Mouse (Mus musculus): Measurements from ENCODE around the gene Sema4d. TPM values are rescaled to one million over a fixed set of nuclear protein-coding genes. Genes with fewer than 3 reads are reported as not detected.
A peak's percentile ranks its signal among the peaks of the same experiment; 100 is the strongest.

The Sema4d gene
- total and polyA plus RNA-seq, 3 experiments: 6.9 to 20.3 TPM; not detected in 1

DNA sequence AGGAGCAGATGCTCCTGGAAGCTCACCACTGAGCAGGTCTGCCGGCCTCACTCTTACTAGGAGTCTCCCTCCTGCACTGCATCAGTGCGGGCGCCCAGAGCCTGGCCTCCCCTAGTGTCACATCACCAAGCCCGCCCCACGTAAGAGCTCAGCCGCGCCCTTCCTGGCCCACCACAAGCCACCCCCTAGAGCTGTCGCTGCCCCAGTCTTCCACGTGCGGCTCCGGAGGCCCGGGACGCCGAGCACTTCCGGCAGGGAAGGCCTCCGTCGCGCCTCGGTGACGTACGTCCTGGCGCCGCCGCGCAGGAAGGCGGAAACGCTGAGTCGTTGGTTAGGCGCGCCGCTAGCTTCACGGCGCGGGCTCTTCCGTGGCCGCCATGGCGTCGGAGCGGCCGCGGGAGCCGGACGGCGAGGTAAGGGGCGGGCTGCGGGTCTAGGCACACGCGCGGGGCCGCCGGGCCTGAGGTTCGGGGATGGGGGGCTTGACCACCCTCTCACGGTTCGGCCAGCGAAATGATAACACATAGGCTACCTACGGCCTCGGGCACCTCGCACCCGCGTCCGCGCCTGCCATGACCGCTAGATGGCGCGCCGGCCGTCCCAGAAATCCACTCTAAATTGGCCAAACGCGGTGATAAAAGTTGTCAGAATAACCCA is 142.0 kb downstream of the Sema4d start, which contains the start of gene Secisbp2 (continued):
- TF ChIP-seq ELF1 (IDR thresholded peaks at IDR 0.05; ENCODE audit: low read depth, low read length) (peak; percentile 100), POLR2A (IDR thresholded peaks at IDR 0.05; ENCODE audit: control insufficient read depth in 1 of 2, insufficient read depth in 1 of 2, low read depth in 1 of 2, low read length in 2 of 2, poor library complexity in 1 of 2) (peak; percentile 77 to 87; a peak in 3 of 4 replicates), CHD2 (IDR thresholded peaks at IDR 0.05; ENCODE audit: low read length) (no peak), GATA1 (IDR thresholded peaks at IDR 0.05; ENCODE audit: low read depth, low read length) (no peak), MAX (IDR thresholded peaks at IDR 0.05; ENCODE audit: low read length) (peak; percentile 98), CHD1 (IDR thresholded peaks at IDR 0.05; ENCODE audit: low read depth, low read length) (no peak; the same call in 1 of the 2 replicates), SMC3 (IDR thresholded peaks at IDR 0.05; ENCODE audit: low read depth, low read length) (peak; percentile 69), MYC (IDR thresholded peaks at IDR 0.05; ENCODE audit: low read depth, low read length) (peak; percentile 97), USF2 (IDR thresholded peaks at IDR 0.05; ENCODE audit: borderline replicate concordance in 1 of 2, insufficient read depth in 1 of 2, low read depth in 1 of 2, low read length in 2 of 2) (no peak), POLR2AphosphoS2 (IDR thresholded peaks at IDR 0.05; ENCODE audit: low read length) (peak; percentile 99), RCOR1 (IDR thresholded peaks at IDR 0.05; ENCODE audit: low read depth, low read length) (0 out of 2 replicates have a peak, but pooled peaks have one; percentile 30), RAD21 (IDR thresholded peaks at IDR 0.05; ENCODE audit: low read depth, low read length) (peak; percentile 55), UBTF (IDR thresholded peaks at IDR 0.05; ENCODE audit: borderline replicate concordance, insufficient read depth, low read depth, low read length) (no peak), MAFK (IDR thresholded peaks at IDR 0.05; ENCODE audit: borderline replicate concordance, low read depth, low read length) (peak; percentile 16; the same call in 1 of the 2 replicates), MEF2A (IDR thresholded peaks at IDR 0.05; ENCODE audit: extremely low read depth, insufficient replicate concordance, low read depth, low read length, poor library complexity, severe bottlenecking) (no peak)

DNA sequence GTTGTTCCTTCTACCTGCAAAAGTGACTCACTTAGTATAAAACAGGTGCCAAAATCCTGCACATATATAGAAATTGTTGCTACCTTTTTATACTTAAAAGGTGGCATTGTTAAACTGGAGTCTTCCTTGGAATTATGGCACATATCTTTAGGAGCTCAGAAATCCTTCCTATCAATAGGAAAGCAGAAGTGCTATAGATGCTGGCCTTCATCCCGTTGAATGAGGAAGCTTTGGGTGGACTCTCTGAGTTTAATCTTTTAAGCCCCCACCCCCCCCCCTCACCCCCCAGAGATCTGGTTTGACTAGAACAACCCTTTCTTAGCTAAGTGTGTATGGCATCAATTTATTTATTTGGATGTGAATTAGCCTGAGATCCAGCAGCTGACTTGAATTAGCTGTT is 143.8 kb downstream of the Sema4d start:
- peak overlapping the region; percentile 31 for H3K27ac ChIP-seq (ENCODE audit: control insufficient read depth, low read depth, low read length)

More for the DNA sequence above, 143.8 kb downstream of the Sema4d start:
- Histone ChIP-seq H3K4me1 (ENCODE audit: control insufficient read depth in 1 of 2, insufficient read depth in 2 of 2, low read length in 2 of 2) (peaks cover 0 to 11% of the 10 kb centered on the region in 2 experiments; a peak in 3 of 4 replicates), H3K4me3 (ENCODE audit: control insufficient read depth in 1 of 2, insufficient read depth in 1 of 2, low read depth in 2 of 2, low read length in 2 of 2) (no peak overlapping the region), H3K79me2 (ENCODE audit: control insufficient read depth, insufficient read depth, low read length, poor library complexity) (peaks cover 64% of the 10 kb centered on the region), H3K9ac (ENCODE audit: control insufficient read depth, low read depth, low read length, poor library complexity, severe bottlenecking) (no peak overlapping the region), H3K9me3 (replicated peaks; ENCODE audit: insufficient read depth, low read length) (no peaks in the 10 kb centered on the region), H3K36me3 (ENCODE audit: control insufficient read depth in 1 of 2, insufficient read depth in 2 of 2, low read length in 2 of 2) (peaks cover 11 to 33% of the 10 kb centered on the region in 2 experiments), H3K27me3 (ENCODE audit: control insufficient read depth in 1 of 2, insufficient read depth in 2 of 2, low read length in 2 of 2) (no peaks in the 10 kb centered on the region)
- TF ChIP-seq GABPA (IDR thresholded peaks at IDR 0.05; ENCODE audit: low read depth, low read length): no peak
- peak; percentile 22; the same call in 1 of the 2 replicates for TF ChIP-seq SIN3A (IDR thresholded peaks at IDR 0.05; ENCODE audit: low read length)
- TF ChIP-seq CTCF (IDR thresholded peaks at IDR 0.05 in 2 of 3, conservative IDR thresholded peaks at IDR 0.05 in 1 of 3; ENCODE audit: control insufficient read depth in 1 of 3, insufficient read depth in 1 of 3, low read depth in 2 of 3, low read length in 3 of 3, poor library complexity in 1 of 3, severe bottlenecking in 1 of 3): no peak
- no peak for TF ChIP-seq MAFK (IDR thresholded peaks at IDR 0.05; ENCODE audit: borderline replicate concordance, low read depth, low read length)
- peak; percentile 26 to 28; a peak in 2 of 4 replicates for TF ChIP-seq EP300 (IDR thresholded peaks at IDR 0.05; ENCODE audit: low read depth in 1 of 2, low read length in 2 of 2)
- DNase-seq (ENCODE audit: low read depth, low spot score): peak; percentile 58
